ENCODE assay signal across 7 mouse cellular contexts in genomic region chr2:30435326-30436155, GRCm38 (mm10). TPM values are rescaled to one million over a fixed set of nuclear protein-coding genes. Genes with fewer than 3 reads are reported as not detected.
DNase-seq lines count a peak whose midpoint lies in the region; ATAC-seq lines count a peak whose summit lies in the region.

No protein-coding gene starts in this region.

- no peak overlapping the region for H3K4me3 ChIP-seq in forebrain, embryonic 11.5 days (ENCODE audit: low read depth, low read length)
- H3K4me3 ChIP-seq in hindbrain, embryonic 11.5 days (ENCODE audit: low read depth, low read length) = no peak overlapping the region

- H3K36me3 ChIP-seq in forebrain, embryonic 11.5 days (ENCODE audit: control insufficient read depth, insufficient read depth, low read length) = peaks cover 13% of the 10 kb centered on the region
- H3K36me3 ChIP-seq in hindbrain, embryonic 11.5 days (ENCODE audit: control insufficient read depth, insufficient read depth, low read length) = peaks cover 2% of the 10 kb centered on the region; the same call in 1 of the 2 replicates

- H3K9ac ChIP-seq in forebrain, embryonic 11.5 days (ENCODE audit: low read length) = no peak overlapping the region
- H3K9ac ChIP-seq in hindbrain, embryonic 11.5 days (ENCODE audit: low read depth, low read length) = no peak overlapping the region

- peak; percentile 72; the same call in 1 of the 2 replicates for ATAC-seq in forebrain, embryonic 11.5 days (replicated peaks; ENCODE audit: low FRiP score)
- ATAC-seq in hindbrain, embryonic 11.5 days (ENCODE audit: low FRiP score) = no peak

- H3K4me1 ChIP-seq in forebrain, embryonic 11.5 days (replicated peaks; ENCODE audit: control insufficient read depth, insufficient read depth, low read length) = peaks cover 2% of the 10 kb centered on the region; the same call in 1 of the 2 replicates
- 0 out of 2 replicates have a peak, but pooled peaks cover 2% of the 10 kb centered on the region for H3K4me1 ChIP-seq in hindbrain, embryonic 11.5 days (replicated peaks; ENCODE audit: control insufficient read depth, insufficient read depth, low read length)

- peak; percentile 56 for DNase-seq in Muller cell, postnatal 12 days (ENCODE audit: inconsistent ontology term)
- DNase-seq in c-Kit-positive CD71-positive TER-119-positive erythroid progenitor cells, embryonic 14.5 days (ENCODE audit: low spot score) = peak; percentile 79
- peak; percentile 80 for DNase-seq in forebrain, embryonic 11.5 days (ENCODE audit: low spot score)
- peak; percentile 88 for DNase-seq in hindbrain, embryonic 11.5 days (ENCODE audit: low spot score)
- DNase-seq in layer of hippocampus, postnatal 10 days (ENCODE audit: low spot score in 2 of 2) = peak; percentile 75 to 81
- DNase-seq in lung, postnatal 10 days = peak; percentile 83
- DNase-seq in right cerebral cortex, adult 18-20 months = peak; percentile 71

- no peaks in the 10 kb centered on the region for H3K9me3 ChIP-seq in forebrain, embryonic 11.5 days (ENCODE audit: control insufficient read depth, low read length)
- H3K9me3 ChIP-seq in hindbrain, embryonic 11.5 days (ENCODE audit: control insufficient read depth, low read length) = no peaks in the 10 kb centered on the region

- H3K27me3 ChIP-seq in forebrain, embryonic 11.5 days (ENCODE audit: control insufficient read depth, insufficient read depth, low read length) = no peaks in the 10 kb centered on the region
- H3K27me3 ChIP-seq in hindbrain, embryonic 11.5 days (ENCODE audit: control insufficient read depth, insufficient read depth, low read length) = no peaks in the 10 kb centered on the region

- no peak overlapping the region for H3K4me2 ChIP-seq in forebrain, embryonic 11.5 days (ENCODE audit: low read depth, low read length, severe bottlenecking)
- H3K4me2 ChIP-seq in hindbrain, embryonic 11.5 days (replicated peaks; ENCODE audit: low read depth, low read length) = no peak overlapping the region

- H3K27ac ChIP-seq in forebrain, embryonic 11.5 days (ENCODE audit: low read depth, low read length) = no peak overlapping the region
- H3K27ac ChIP-seq in hindbrain, embryonic 11.5 days (ENCODE audit: low read depth, low read length) = no peak overlapping the region

- 61% methylated on average over 5 of the region's 5 CpGs for WGBS in forebrain, embryonic 11.5 days
- 56% methylated on average over 5 of the region's 5 CpGs for WGBS in hindbrain, embryonic 11.5 days

RNA-seq across cellular contexts. Expression of gene Ptpa, which starts 19.7 kb away (rescaled TPM):
- polyA plus RNA-seq in forebrain, embryonic 11.5 days (2014; fragmentation: Nextera tagmentation; extraction: Ambion mirVana) = 90.0 and 94.5 TPM in 2 replicates
- polyA plus RNA-seq in hindbrain, embryonic 11.5 days (2014; fragmentation: Nextera tagmentation; extraction: Ambion mirVana) = 55.4 and 62.8 TPM in 2 replicates
- 100 to 1,000 TPM; 144 to 159 TPM for total RNA-seq in layer of hippocampus, postnatal 10 days (2021)

RNA-seq across cellular contexts. Expression of gene Crat, which starts 19.9 kb away (rescaled TPM):
- polyA plus RNA-seq in forebrain, embryonic 11.5 days (2014; fragmentation: Nextera tagmentation; extraction: Ambion mirVana) = 25.8 and 30.0 TPM in 2 replicates
- 21.5 and 27.5 TPM in 2 replicates for polyA plus RNA-seq in hindbrain, embryonic 11.5 days (2014; fragmentation: Nextera tagmentation; extraction: Ambion mirVana)
- 10 to 100 TPM; 39.0 to 41.9 TPM for total RNA-seq in layer of hippocampus, postnatal 10 days (2021)

RNA-seq across cellular contexts. Expression of gene Ier5l, which starts 38.5 kb away (rescaled TPM):
- 3.7 and 8.5 TPM in 2 replicates for polyA plus RNA-seq in forebrain, embryonic 11.5 days (2014; fragmentation: Nextera tagmentation; extraction: Ambion mirVana)
- polyA plus RNA-seq in hindbrain, embryonic 11.5 days (2014; fragmentation: Nextera tagmentation; extraction: Ambion mirVana) = 6.3 and 6.8 TPM in 2 replicates
- total RNA-seq in layer of hippocampus, postnatal 10 days (2021) = 1 to 10 TPM; 8.0 to 9.6 TPM

RNA-seq across cellular contexts. Expression of gene Dolpp1, which starts 43.5 kb away (rescaled TPM):
- 47.9 and 53.6 TPM in 2 replicates for polyA plus RNA-seq in forebrain, embryonic 11.5 days (2014; fragmentation: Nextera tagmentation; extraction: Ambion mirVana)
- polyA plus RNA-seq in hindbrain, embryonic 11.5 days (2014; fragmentation: Nextera tagmentation; extraction: Ambion mirVana) = 41.9 and 44.5 TPM in 2 replicates
- total RNA-seq in layer of hippocampus, postnatal 10 days (2021) = 10 to 100 TPM; 31.7 to 37.4 TPM
